Mouse (Mus musculus) adrenal gland, postnatal 14 days (tissue): Measurements from ENCODE around the gene Vwa5a. TPM values are rescaled to one million over a fixed set of nuclear protein-coding genes. Genes with fewer than 3 reads are reported as not detected.

Experiments
- DNase-seq: peaks from one replicate; pipeline ENCODE4 v3.0.0; 2021; ENCODE audit warnings: mixed read lengths
- long read RNA-seq, 2 experiments: library from polyadenylated mRNA; stranded (forward); transcript quantifications; one replicate each; pipeline ENCODE4 v2.0.0; 2021
- total RNA-seq: library from RNA; stranded (reverse); gene quantifications from 2 replicates; pipeline ENCODE4 v1.2.3, GENCODE M21; 2021

Vwa5a gene
- total RNA-seq: 35.2 and 35.3 TPM in 2 replicates
- long read RNA-seq, experiment 1, full-length matches to known transcripts: 13 of 16 reads
- long read RNA-seq, experiment 1, partial matches to known transcripts: 3 of 16 reads
- long read RNA-seq, experiment 1, other reads (novel, unspliced or antisense): 0 of 16 reads
- long read RNA-seq, experiment 2, full-length matches to known transcripts: 12 of 16 reads
- long read RNA-seq, experiment 2, partial matches to known transcripts: 4 of 16 reads
- long read RNA-seq, experiment 2, other reads (novel, unspliced or antisense): 0 of 16 reads

GRCm38 (mm10) chr9:38718102-38718501 lies at the start of gene Vwa5a:
Vwa5a (plus strand) TSS chr9:38718268.
- peak; percentile 43 for DNase-seq

GRCm38 (mm10) chr9:38672887-38673286 lies 45.2 kb upstream of the Vwa5a start:
- no peak for DNase-seq

- no peak for DNase-seq
These were observed 43.6 kb upstream of the Vwa5a start, which contains the start of gene Olfr918 for GRCm38 (mm10) chr9:38674501-38674900. Olfr918 (minus strand) TSS chr9:38674601.

GRCm38 (mm10) chr9:38718927-38719441 lies 916 bp downstream of the Vwa5a start:
- DNase-seq: peak; percentile 45

- no peak for DNase-seq
These were observed 6.0 kb downstream of the Vwa5a start for GRCm38 (mm10) chr9:38724044-38724443.

- DNase-seq: no peak
These were observed 10.2 kb downstream of the Vwa5a start for GRCm38 (mm10) chr9:38728218-38728617.

GRCm38 (mm10) chr9:38741408-38741807 lies 23.3 kb downstream of the Vwa5a start:
- DNase-seq: no peak

GRCm38 (mm10) chr9:38744619-38745315 lies 26.7 kb downstream of the Vwa5a start:
- DNase-seq: no peak

- no peak for DNase-seq
These were observed 33.9 kb downstream of the Vwa5a start, which contains the start of gene Olfr920 for GRCm38 (mm10) chr9:38751999-38752398. Olfr920 (plus strand) TSS chr9:38752299.

- no peak for DNase-seq
These were observed 54.7 kb downstream of the Vwa5a start, which contains the start of gene Olfr921 for GRCm38 (mm10) chr9:38772768-38773167. Olfr921 (plus strand) TSS chr9:38773068.

GRCm38 (mm10) chr9:38792689-38793088 lies 74.6 kb downstream of the Vwa5a start:
- no peak for DNase-seq

Other genes with a start within 250 kb of the Vwa5a start
- gene Olfr905, start 247.2 kb upstream of the Vwa5a start, total RNA-seq: not detected in 2 replicates
- gene Olfr906, start 231.2 kb upstream of the Vwa5a start, total RNA-seq: not detected in 2 replicates
- not detected in 2 replicates for gene Olfr907, start 222.5 kb upstream of the Vwa5a start, total RNA-seq
- gene Olfr911-ps1, start 196.7 kb upstream of the Vwa5a start, total RNA-seq: not detected in 2 replicates
- gene Olfr910, start 180.4 kb upstream of the Vwa5a start, total RNA-seq: not detected in 2 replicates
- not detected in 2 replicates for gene Olfr912, start 138.1 kb upstream of the Vwa5a start, total RNA-seq
- gene Olfr913, start 125.5 kb upstream of the Vwa5a start, total RNA-seq: not detected in 2 replicates
- gene Olfr914, start 113.2 kb upstream of the Vwa5a start, total RNA-seq: not detected in 2 replicates
- not detected in 2 replicates for gene Olfr916, start 58.4 kb upstream of the Vwa5a start, total RNA-seq
- gene Olfr917, start 52.4 kb upstream of the Vwa5a start, total RNA-seq: not detected in 2 replicates
- gene Olfr918, start 43.7 kb upstream of the Vwa5a start, total RNA-seq: not detected in 2 replicates
- not detected in 2 replicates for gene Olfr919, start 14.6 kb upstream of the Vwa5a start, total RNA-seq
- 0.11 and 0.26 TPM in 2 replicates for gene Olfr920, start 34.0 kb downstream of the Vwa5a start, total RNA-seq
- gene Olfr921, start 54.8 kb downstream of the Vwa5a start, total RNA-seq: not detected in 2 replicates
- not detected in 2 replicates for gene Olfr922, start 96.3 kb downstream of the Vwa5a start, total RNA-seq
- not detected in 2 replicates for gene Olfr923, start 108.3 kb downstream of the Vwa5a start, total RNA-seq
- not detected in 2 replicates for gene Olfr924, start 126.2 kb downstream of the Vwa5a start, total RNA-seq
- not detected in 2 replicates for gene Olfr26, start 136.8 kb downstream of the Vwa5a start, total RNA-seq
- not detected in 2 replicates for gene Olfr926, start 158.9 kb downstream of the Vwa5a start, total RNA-seq
- gene Olfr930, start 211.5 kb downstream of the Vwa5a start, total RNA-seq: not detected in 2 replicates